Mouse (Mus musculus) lung, postnatal 36 days (tissue): ENCODE results near the gene Polr2l.
"Not testable (repeated sequence)": the region's sequence is repeated elsewhere in the genome, so short reads cannot be mapped to it uniquely, and the experiment has no call there.

Source experiments
- DNase-seq: peaks from one replicate; pipeline ENCODE4 v3.0.0; 2022; ENCODE audit warnings: mixed read lengths

The Polr2l gene

DNA sequence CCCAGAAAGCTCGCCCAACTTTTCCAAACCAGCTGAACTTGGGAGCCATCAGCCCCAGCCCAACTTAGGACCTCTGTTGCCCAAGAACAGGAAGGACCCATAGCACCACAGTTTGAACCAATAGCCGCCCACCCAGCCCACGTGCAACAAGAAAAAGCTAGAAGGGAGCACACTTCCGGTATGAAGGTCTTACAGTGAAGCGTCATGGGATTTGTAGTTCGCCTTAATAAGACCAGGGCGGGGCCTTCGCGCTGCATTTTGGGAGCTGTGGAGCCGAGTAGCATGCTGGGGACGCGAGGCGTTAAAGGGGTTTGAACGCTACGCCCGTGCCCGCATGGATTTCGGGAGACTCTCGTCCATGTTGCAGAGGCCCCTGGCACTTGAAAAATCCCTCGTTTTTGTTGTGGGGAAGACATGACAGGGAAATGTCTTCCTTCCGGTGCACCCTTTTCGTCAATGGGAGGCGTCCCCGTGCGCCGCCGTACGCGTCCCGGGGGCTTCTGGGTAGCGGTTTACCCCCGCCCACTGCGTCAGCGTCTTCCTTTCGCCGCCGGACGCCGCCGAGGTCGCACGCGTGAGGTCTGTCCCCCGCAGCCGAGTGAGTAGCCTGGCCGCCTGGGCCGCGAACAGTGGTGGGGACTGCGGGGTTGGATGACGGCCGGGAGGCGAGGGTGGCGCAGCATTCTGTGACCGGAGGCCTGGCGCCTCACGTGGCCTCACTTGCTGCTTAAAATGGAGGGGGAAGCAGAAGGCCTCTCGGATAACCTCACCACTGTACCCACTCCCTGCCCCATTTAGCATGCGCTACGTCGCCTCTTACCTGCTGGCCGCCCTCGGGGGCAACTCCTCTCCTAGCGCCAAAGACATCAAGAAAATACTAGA, 27.6 kb downstream of the Polr2l start, which contains the start of gene Rplp2:
Gene Rplp2, plus strand, starts transcription at position 261 of the 882 bp plus-strand sequence.
- DNase-seq: peak; percentile 95

DNA sequence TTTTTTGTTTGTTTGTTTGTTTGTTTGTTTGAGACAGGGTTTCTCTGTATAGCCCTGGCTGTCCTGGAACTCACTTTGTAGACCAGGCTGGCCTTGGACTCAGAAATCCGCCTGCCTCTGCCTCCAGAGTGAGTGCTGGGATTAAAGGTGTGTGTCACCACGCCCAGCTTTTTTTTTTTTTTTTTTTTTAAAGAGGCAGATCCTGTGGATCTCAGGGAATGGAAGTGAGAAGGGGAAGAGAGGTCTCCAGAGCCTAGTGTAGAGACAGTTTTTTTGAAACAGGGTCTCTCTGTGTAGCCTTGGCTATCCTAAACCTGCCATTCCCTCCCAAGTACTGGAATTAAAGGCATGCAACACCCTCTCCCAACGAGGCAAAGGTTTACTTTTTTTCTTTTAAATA, 28.6 kb downstream of the Polr2l start:
- not testable (repeated sequence) for DNase-seq

DNA sequence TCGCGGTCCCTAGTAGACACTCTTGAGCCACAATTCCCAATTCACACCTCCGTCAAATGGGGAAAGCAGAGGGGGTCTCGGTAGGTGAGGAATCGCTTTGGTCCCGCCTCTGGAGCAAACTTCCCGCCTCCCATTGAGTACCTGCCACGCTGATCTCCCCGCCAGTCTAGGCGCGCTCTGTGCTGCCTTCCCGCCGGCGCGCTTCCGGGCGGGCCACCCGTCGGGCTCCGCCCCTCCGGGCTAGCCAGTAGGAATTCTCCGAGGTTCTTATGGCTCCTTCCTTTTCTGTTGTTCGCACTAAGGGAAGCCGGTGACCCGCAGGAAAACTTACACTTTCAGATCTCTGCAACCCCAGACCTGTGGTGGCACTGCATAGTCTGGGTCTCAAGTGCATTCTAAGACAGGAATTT, 31.1 kb downstream of the Polr2l start, which contains the start of gene Pidd1:
Gene Pidd1, minus strand, starts transcription at position 198 of the 410 bp plus-strand sequence.
- peak; percentile 77 for DNase-seq

DNA sequence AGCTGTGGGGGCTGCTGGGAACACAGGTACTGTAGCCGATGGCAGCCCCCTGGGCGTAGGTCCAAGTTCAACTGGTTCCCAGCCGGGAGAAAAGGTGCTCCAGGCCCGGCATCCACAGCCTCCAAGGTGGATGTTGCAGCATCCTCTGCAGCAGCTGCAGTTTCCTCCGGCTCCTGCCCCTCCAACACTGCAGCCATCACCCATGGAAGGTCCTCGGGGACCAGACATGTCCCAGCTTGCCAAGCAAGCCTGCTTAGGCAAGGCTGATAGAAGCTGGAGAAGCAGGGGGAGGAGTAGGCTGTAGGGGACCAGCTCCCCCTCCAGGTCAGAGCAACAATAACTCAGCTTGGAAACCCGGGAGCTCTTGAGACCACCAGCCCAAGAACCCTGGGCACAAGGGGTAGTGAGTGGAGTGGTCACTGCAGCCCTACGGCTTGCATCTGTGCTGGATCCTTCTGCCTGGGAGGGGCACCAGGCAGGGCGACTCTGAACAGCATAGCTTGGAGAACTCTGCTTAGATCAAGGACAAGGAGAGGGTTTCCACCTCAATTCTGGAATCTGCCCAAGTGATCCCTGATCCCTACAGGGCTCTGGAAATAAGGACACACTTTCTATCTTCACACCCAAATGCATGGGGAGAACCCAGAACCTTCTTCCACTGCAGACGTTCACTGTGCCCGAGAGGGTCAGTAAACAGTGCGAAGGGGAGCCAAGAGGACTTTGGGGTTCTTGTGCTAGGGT, 31.7 kb downstream of the Polr2l start:
- no peak for DNase-seq

DNA sequence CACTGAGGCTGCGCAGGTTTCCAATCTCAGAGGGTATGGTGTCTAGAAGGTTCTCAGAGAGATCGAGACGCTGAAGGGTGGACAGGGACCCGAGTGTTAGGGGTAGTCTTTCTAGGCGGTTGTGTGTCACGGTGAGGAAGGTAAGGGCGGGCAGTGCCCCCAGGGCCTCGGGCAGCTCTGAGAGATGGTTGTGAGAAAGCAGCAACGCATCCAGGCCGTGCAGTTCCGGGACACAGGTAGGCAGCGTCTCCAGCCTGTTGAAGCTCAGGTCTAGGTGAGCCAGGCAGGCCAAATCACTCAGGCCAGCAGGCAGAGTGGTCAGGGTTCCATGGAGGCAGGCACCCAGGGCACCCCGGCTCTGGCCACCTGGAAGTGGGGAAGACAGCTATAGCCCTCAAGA, 32.7 kb downstream of the Polr2l start:
- DNase-seq: no peak

DNA sequence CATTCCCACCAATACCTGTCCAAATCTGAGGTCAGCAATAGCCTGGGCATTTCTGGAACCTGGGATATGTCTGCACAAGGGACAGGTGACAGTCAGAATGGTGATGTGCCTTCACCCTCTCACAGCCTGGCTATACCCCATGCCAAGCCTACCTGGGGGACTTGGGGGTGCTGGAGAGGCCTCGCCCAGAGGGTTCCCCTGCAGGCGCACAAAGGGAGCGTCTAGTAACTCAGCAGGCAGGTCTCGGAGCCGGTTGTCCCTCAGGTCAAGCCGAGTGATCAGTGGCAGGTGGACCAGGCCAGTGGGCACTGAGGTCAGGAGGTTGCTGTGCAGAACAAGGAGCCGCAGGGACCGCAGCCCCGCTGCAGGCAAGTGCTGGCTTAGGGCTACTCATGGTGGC, 33.5 kb downstream of the Polr2l start:
- DNase-seq: no peak

DNA sequence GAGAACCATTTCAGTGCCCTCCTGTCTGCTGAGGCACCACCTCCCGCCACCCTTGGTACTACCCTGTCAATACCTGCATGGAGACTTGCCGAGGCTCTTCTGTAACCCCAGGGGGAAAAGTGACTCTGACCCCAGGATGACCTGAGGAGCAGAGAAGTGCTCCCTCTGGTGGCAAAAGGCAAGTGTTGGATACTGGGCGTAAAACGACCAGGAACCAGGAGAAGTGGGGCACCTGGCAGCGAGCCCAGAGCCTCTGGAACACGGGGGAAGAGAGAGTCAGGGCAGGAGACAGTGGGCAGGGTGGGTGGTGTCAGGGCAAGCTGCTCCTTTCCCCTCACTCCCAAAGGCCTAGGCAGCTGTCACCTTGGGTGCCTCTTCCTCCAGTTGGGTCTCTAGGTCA, 34.3 kb downstream of the Polr2l start:
- DNase-seq: peak; percentile 80

DNA sequence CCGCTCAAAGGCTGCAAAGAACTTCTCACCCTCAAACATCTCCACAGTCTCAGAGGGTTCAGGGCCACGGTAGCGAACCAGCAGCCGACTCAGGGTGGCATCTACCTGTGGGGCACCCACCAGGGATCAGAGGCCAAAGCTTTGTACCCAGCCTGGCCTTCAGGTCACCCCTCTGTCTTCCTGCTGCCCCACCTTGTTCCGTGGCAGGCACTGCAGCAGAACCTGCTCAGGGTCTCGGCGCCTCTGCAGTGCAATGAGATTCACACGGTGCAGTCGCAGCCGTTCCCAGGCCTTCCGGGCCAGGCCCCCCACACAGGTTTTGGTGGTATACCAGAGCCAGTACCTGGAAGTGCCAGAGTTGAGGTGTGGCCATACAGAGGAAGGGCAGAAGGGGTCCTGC, 35.1 kb downstream of the Polr2l start:
- no peak for DNase-seq

DNA sequence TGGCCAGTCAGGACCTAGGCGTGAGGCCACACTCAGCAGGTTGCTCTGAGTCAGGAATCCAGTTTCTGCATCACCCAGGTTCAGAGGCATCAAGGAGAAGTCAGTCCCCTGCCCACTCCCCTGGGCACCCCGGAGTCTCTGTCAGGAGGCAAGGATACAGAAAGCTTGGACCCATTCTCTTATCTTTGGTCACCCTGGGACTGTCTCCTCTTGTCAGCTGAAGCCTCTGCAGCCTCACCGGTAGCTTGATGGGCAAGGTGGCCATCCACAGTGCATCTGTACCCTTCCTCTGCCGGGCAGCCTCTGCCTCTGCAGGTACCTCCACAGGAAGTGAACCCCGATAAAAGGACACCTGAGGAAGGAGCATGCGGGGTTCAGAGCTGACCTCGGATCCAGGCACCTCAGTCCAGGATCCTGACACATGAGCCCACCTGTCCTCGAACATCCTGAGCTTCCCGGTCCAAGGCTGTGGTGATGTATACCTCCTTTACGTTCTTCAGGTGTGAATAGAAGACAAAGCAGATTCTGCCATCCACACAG, 35.7 kb downstream of the Polr2l start:
- no peak for DNase-seq

DNA sequence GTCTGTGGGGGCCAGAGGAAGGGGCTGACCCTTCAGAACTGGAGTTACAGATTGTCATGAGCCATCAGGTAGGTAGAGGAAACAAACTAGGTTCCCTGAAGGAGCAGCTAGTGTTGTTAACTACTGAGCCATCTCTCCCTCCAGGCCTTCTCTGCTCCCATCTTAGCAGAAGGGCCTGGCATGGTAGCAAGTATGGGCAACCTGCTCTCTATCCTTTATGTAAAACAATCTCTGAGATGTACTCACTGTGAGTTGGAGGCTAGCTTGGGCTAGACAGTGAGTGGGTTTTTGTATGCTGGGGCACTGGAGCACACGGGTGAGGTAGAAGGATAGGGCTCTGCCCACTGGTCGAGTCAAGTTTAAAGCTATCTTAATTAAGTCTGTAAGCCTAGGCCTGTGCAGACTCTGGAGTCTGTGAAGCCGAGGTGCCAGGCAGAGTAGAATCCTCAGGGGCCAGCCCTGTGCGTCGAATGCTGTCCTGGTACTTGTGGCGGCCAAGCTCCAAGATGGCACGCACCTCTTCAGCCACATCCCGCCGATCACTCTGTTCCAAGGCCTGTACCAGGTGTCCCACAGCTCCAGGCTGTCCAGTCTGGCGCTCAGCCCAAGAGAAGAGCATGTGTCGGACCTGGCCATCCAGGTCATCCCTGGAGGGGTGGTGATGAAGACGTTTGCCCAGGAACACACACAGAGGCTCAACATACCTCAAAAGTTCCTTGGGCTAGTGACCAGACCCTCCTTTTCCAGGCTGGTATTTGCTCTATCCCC, 36.5 kb downstream of the Polr2l start:
- no peak for DNase-seq

DNA sequence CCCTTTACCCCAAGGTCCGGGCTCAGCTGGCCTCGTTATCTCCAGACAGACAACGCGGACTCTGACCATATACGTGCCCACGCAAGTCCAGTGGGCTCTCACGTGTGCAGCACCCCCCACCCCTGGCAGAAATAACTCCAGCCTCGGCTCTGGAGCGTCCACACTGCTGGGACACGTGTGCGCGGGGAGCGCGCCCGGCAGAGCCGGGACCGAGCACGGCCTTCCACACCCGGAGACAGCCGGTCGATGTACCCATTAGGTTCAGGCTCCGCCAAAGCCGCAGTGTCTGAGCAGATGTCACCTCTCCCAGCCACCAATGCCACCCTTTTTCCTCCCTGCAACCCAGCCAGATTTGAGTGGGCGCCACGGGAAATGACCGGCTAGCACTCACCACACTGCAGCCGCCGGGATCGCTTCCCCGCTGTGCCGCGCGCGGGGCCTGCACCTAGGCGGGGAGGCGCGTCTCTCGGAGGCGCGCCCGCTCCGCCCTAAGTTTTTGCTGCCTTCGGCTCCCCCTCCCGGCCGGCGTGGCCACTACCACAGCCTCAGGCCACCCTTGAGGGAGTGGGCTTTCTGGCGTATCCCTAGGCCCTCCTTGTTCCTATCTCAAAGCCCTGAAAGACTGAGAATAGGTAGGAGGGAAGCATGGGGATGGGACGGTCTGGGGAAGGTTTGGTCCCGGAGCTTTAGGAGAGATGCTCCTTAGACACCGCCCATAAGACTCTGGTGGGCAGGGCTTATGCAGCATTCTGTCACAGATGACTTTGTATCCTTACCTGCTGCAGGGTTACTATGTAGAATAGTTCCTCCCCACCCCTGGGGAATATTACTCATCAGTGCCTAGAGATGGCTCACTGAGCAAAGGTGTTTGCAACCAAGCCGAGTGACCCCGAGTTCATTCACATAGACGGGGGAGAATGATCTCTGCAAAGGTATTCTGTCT, 37.5 kb downstream of the Polr2l start, which contains the start of gene Slc25a22:
Gene Slc25a22, minus strand, starts transcription at position 715 of the 943 bp plus-strand sequence.
- DNase-seq: peak; percentile 90

DNA sequence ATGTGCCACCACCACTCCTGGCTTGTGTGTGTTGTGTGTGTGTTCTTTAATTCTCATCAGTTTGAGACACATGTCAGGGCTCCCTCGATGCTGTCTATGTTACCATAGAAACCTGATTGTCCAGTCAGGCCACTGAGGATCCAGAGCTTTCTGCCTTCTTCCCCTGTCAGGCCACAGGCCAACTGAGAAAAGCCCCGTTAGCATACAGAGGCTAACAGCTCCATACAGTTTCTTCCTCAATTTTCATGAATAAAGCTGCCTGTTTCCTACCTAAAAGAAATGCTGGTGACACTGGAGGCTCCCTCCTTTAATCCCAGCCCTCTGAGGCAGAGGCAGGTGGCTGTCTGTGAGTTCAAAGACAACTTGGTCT, 38.4 kb downstream of the Polr2l start:
- DNase-seq: no peak

DNA sequence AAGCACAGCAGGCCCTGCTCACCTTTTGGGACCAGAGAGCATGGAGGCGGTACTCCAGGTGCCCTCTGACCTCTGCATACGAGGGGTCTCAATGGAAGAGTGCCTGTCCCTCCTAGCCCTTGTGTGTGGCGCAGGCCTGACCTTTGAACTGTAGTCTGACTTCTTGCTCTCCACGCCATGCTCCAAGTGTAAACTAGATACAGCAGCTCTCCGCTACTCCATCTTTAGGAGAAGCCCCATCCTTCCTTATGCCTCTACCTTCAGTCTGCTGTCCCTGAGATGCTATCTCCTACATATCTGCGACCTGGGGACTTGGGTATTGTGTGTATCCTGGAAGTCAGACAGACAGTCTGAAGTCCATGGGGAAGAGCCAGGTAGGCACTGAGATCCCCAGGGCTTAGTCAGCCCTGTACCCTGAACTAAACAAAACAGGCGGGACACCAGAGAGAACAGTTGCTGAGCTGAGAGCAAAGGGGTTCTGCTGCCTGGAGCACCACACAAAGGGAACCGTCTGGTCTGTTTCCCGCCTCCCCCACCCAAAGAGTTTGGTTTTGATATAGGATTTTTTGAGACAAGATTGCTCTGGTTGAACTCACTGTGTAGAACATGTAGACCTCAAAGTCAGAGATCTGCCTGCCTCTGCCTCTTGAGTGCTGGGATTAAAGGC, 38.9 kb downstream of the Polr2l start:
- no peak for DNase-seq

DNA sequence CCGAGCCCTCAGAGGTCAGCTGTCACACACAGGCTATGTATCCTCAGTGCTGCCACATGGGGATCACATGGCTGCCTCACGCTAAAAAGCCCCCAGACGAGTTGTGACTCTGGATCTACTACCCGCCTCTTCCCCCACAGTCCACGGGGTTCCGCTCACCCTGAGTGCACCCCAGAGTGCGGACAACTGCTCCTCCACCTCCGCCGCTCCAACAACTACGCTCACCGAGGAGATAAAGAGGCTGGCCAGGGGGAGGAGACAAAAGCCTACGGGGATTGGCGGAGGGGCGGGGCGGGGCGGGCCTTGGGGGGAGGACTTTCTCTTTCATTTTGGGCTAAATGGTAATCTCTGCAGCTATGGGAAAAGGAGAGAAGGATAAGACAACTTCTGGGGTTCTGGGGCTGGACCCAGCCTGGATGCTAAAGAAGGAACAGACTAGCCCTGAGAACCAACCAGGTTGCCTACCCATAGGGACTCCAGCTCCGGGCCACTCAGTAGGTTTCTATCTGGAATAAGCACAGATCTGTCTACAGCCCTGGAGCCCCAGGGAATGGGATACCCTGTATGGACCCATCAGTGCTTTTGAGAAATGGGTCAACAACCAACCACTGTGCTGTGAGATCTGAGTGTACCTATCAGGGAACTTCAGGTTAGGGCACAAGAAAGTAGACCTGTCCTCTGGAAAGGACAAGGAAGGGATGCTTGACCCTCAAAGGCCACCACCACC, 39.6 kb downstream of the Polr2l start:
- peak; percentile 81 for DNase-seq

DNA sequence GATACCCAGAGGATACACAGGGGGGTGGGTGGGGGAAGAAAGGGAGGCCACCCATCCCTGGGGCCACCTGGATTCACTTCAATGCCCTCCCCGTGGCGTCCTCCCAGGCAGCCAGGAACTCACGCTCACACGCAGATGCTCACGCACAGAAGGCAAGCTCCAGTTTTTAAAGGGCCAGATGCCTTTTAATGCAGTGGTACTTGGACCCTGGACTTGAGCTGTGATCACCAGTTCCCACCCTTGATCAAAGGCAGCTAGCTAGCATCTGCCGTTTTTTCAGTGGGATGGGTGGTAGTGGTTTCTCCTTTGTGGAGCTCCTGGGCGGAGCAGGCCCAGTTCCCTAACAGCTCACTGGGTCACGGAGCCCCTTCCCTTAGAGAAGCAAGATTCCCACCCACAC, 40.5 kb downstream of the Polr2l start:
- DNase-seq: peak; percentile 54

DNA sequence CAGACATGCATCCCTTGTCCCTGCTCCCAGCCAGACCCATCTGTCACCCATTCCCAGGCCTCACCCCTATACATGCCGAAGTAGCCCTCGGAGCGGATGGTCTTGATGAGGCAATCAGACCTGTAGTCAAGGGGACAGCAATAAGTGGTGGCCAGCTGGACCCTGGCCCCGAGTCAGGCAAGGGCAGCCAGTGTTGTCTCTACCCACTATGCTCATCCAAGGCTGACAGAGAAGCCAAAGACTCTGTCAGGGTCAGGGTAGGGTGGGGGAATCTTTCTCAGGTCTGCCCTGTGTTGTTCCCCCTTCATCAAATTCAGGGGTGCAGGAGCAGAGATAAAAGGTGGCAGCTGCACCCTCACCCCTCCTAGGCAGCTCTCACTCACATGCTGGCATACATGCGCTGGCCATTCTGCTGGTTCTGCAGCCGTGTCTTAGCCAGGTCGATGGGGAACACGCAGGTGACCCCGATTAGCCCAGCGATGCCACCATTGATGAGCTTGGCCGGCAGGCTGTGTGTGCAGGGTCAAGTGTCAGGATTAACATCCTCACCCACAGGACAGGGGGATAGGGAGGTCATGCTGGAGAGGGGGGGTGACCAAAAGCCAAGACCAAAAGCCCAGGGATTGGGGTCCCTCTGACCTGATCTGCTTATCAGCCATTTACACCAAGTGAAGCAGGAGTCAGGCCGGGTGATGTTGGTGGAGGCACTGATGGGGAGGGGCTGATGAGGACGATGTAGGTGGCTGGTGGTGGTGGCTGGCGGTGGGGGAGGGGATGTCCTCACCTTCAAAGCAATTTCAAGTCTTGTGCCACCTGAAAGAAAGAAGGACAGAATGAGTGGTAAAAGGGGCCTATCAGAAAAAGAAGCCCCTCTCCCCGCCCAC, 41.2 kb downstream of the Polr2l start:
- no peak for DNase-seq

DNA sequence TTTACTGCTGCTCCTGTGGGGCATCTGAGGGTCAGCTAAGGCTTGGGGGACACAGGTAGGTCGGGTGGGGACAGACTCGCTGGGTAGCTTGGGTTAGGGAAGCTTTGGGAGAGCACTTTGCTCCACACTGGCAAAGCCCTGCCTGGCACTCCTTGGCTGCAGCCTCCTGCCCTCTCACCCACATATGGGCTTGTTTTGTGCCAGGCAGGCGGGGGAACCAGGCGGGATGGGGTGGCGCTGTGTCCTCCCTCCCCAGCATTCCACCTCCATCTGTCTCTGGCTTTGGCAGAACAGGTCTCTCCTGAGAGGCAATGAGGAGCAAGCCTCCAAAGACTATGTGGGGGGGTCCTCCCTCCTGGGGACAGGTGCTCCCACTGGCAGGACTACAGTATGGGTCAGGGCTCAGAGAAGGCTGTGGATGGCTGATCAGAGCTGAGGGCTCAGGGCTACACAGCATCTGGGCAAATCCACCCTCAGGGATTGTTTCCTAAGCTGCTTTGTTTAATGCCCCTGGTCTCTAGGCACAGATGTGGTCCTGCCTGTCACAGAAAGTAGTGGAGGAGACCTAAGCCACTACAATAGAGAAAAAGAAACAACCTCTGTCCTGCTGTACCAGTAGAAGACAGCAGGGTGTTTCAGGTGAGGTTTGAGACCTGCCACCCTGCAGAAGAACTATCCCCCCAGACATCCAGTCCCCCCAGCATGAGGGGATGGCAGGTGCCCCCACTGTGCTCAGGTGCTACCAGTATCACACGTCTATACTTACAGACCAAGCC, 42.0 kb downstream of the Polr2l start:
- no peak for DNase-seq

DNA sequence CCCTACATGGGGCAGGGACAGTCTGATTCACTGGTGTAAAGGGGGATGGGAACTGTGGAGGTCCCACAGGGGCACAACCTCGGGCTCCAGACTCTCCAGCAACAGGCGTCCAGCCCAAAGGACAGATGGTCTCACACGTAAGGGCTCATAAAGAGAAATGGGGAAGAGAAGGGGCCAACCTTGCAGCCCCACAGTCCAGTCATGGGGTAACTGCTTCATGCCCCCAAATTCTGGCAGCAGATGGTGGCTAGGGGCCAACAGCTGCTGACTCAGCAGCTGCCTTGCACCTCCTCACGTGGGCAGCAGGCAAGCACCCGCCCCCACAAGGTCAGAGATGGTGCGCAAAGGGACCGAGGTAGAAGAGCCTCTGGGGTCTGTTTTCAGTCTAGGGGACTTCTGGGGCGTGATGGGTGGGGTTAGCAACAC, 42.7 kb downstream of the Polr2l start:
- DNase-seq: no peak
